Mouse (Mus musculus): Measurements from ENCODE around the gene Rgs3. TPM values are rescaled to one million over a fixed set of nuclear protein-coding genes. Genes with fewer than 3 reads are reported as not detected.
A peak's percentile ranks its signal among the peaks of the same experiment; 100 is the strongest.

Gene Rgs3
- polyA plus RNA-seq, 1 experiment: 17.2 TPM

- no peak overlapping the region for H3K4me3 ChIP-seq (ENCODE audit: insufficient read depth, low read length)
- H3K4me1 ChIP-seq (ENCODE audit: control insufficient read depth, insufficient read depth, low read length): peaks cover 8% of the 10 kb centered on the region
- TF ChIP-seq POLR2A (IDR thresholded peaks at IDR 0.05; ENCODE audit: borderline replicate concordance, low read depth, low read length): no peak
- TF ChIP-seq CTCF (IDR thresholded peaks at IDR 0.05; ENCODE audit: low read depth, low read length): no peak
- no peak overlapping the region for H3K27ac ChIP-seq (ENCODE audit: insufficient read depth, low read depth, low read length)
These were observed 65.2 kb downstream of the Rgs3 start for GRCm38 (mm10) chr4:62624679-62625450.

- TF ChIP-seq CTCF (IDR thresholded peaks at IDR 0.05; ENCODE audit: low read depth, low read length) (no peak), POLR2A (IDR thresholded peaks at IDR 0.05; ENCODE audit: borderline replicate concordance, low read depth, low read length) (no peak)
- Histone ChIP-seq H3K4me3 (ENCODE audit: insufficient read depth, low read length) (no peak overlapping the region), H3K27ac (ENCODE audit: insufficient read depth, low read depth, low read length) (no peak overlapping the region), H3K4me1 (ENCODE audit: control insufficient read depth, insufficient read depth, low read length) (peaks cover 15% of the 10 kb centered on the region)
These were observed 65.9 kb downstream of the Rgs3 start for GRCm38 (mm10) chr4:62625451-62626061.

GRCm38 (mm10) chr4:62626228-62627026, 66.8 kb downstream of the Rgs3 start:
- TF ChIP-seq POLR2A (IDR thresholded peaks at IDR 0.05; ENCODE audit: borderline replicate concordance, low read depth, low read length) (no peak), CTCF (IDR thresholded peaks at IDR 0.05; ENCODE audit: low read depth, low read length) (no peak)
- H3K27ac ChIP-seq (ENCODE audit: insufficient read depth, low read depth, low read length): no peak overlapping the region
- no peak overlapping the region for H3K4me3 ChIP-seq (ENCODE audit: insufficient read depth, low read length)

GRCm38 (mm10) chr4:62627331-62627730, 67.7 kb downstream of the Rgs3 start:
- TF ChIP-seq CTCF (IDR thresholded peaks at IDR 0.05; ENCODE audit: low read depth, low read length) (no peak), POLR2A (IDR thresholded peaks at IDR 0.05; ENCODE audit: borderline replicate concordance, low read depth, low read length) (no peak)
- no peak overlapping the region for H3K4me3 ChIP-seq (ENCODE audit: insufficient read depth, low read length)
- no peak overlapping the region for H3K27ac ChIP-seq (ENCODE audit: insufficient read depth, low read depth, low read length)
- peaks cover 20% of the 10 kb centered on the region for H3K4me1 ChIP-seq (ENCODE audit: control insufficient read depth, insufficient read depth, low read length)

More at GRCm38 (mm10) chr4:62626228-62627026, 66.8 kb downstream of the Rgs3 start:
- H3K4me1 ChIP-seq (ENCODE audit: control insufficient read depth, insufficient read depth, low read length): peaks cover 20% of the 10 kb centered on the region

- no peak for TF ChIP-seq CTCF (IDR thresholded peaks at IDR 0.05; ENCODE audit: low read depth, low read length)
- Histone ChIP-seq H3K4me3 (ENCODE audit: insufficient read depth, low read length) (no peak overlapping the region), H3K4me1 (ENCODE audit: control insufficient read depth, insufficient read depth, low read length) (peaks cover 20% of the 10 kb centered on the region), H3K27ac (ENCODE audit: insufficient read depth, low read depth, low read length) (no peak overlapping the region)
These were observed 68.9 kb downstream of the Rgs3 start for GRCm38 (mm10) chr4:62628547-62628946.

GRCm38 (mm10) chr4:62629461-62629860, 69.8 kb downstream of the Rgs3 start:
- H3K4me3 ChIP-seq (ENCODE audit: insufficient read depth, low read length): no peak overlapping the region
- TF ChIP-seq CTCF (IDR thresholded peaks at IDR 0.05; ENCODE audit: low read depth, low read length): no peak
- peak overlapping the region; percentile 32 for H3K27ac ChIP-seq (ENCODE audit: insufficient read depth, low read depth, low read length)

GRCm38 (mm10) chr4:62629905-62630304, 70.3 kb downstream of the Rgs3 start:
- peak overlapping the region; percentile 32 for H3K27ac ChIP-seq (ENCODE audit: insufficient read depth, low read depth, low read length)
- peaks cover 20% of the 10 kb centered on the region for H3K4me1 ChIP-seq (ENCODE audit: control insufficient read depth, insufficient read depth, low read length)
- no peak for TF ChIP-seq POLR2A (IDR thresholded peaks at IDR 0.05; ENCODE audit: borderline replicate concordance, low read depth, low read length)
- TF ChIP-seq CTCF (IDR thresholded peaks at IDR 0.05; ENCODE audit: low read depth, low read length): no peak
- H3K4me3 ChIP-seq (ENCODE audit: insufficient read depth, low read length): no peak overlapping the region

More at GRCm38 (mm10) chr4:62629461-62629860, 69.8 kb downstream of the Rgs3 start:
- H3K4me1 ChIP-seq (ENCODE audit: control insufficient read depth, insufficient read depth, low read length): peaks cover 20% of the 10 kb centered on the region

GRCm38 (mm10) chr4:62633243-62633642, 73.6 kb downstream of the Rgs3 start:
- H3K4me1 ChIP-seq (ENCODE audit: control insufficient read depth, insufficient read depth, low read length): peaks cover 20% of the 10 kb centered on the region
- no peak for TF ChIP-seq POLR2A (IDR thresholded peaks at IDR 0.05; ENCODE audit: borderline replicate concordance, low read depth, low read length)
- no peak for TF ChIP-seq CTCF (IDR thresholded peaks at IDR 0.05; ENCODE audit: low read depth, low read length)
- no peak overlapping the region for H3K4me3 ChIP-seq (ENCODE audit: insufficient read depth, low read length)
- H3K27ac ChIP-seq (ENCODE audit: insufficient read depth, low read depth, low read length): no peak overlapping the region

GRCm38 (mm10) chr4:62634054-62634591, 74.5 kb downstream of the Rgs3 start:
- no peak for TF ChIP-seq POLR2A (IDR thresholded peaks at IDR 0.05; ENCODE audit: borderline replicate concordance, low read depth, low read length)
- TF ChIP-seq CTCF (IDR thresholded peaks at IDR 0.05; ENCODE audit: low read depth, low read length): no peak
- Histone ChIP-seq H3K27ac (ENCODE audit: insufficient read depth, low read depth, low read length) (no peak overlapping the region), H3K4me3 (ENCODE audit: insufficient read depth, low read length) (no peak overlapping the region)

More at GRCm38 (mm10) chr4:62634054-62634591, 74.5 kb downstream of the Rgs3 start:
- H3K4me1 ChIP-seq (ENCODE audit: control insufficient read depth, insufficient read depth, low read length): peaks cover 18% of the 10 kb centered on the region
